Mouse (Mus musculus) erythroid progenitor cell, adult 5-6 weeks (primary cell): ENCODE measurements around the gene Hrasls. TPM values are rescaled to one million over a fixed set of nuclear protein-coding genes. Genes with fewer than 3 reads are reported as not detected.

Experiments used
- total RNA-seq, 2 experiments: library from RNA; stranded (forward) in 1 of 2; stranded (reverse) in 1 of 2; fragments of 150-400 nt in 1 of 2; fragments of 186-747, 209-891 nt in 1 of 2; gene quantifications; 2 replicates each; pipeline versions ENCODE4 v1.2.3 to v1.2.4; 2015 to 2017; ENCODE audit warnings: low replicate concordance in 2 of 2

Gene Hrasls
- total RNA-seq, 2 experiments from 2014 or later: not detected

Other genes starting within 250 kb of the Hrasls start
- gene Atp13a5, start 169.0 kb downstream of the Hrasls start, total RNA-seq (2015; ENCODE audit: low replicate concordance): not detected in 2 replicates
- gene Atp13a5, start 169.0 kb downstream of the Hrasls start, total RNA-seq (2017; ENCODE audit: low replicate concordance): not detected in 2 replicates